Comparison of ENCODE assay signal across 12 mouse cellular contexts in genomic region chr8:10300797-10301196, GRCm38 (mm10).
DNase-seq lines count a peak whose midpoint lies in the region; ATAC-seq and TF ChIP-seq lines count a peak whose summit lies in the region.
"Had no signal": no experiment of that assay in that cellular context is flagged by ENCODE, and none has a peak within 500 bp of the region (broad histone marks: within the 10 kb centered on the region; RNA-seq: fewer than 3 reads in every experiment).

No protein-coding gene starts in this region.

- no peaks in the 10 kb centered on the region for H3K36me3 ChIP-seq in kidney, postnatal 0 days (ENCODE audit: insufficient read depth, low read length)
- H3K36me3 ChIP-seq: embryonic facial prominence, embryonic 13.5 days; limb, embryonic 15.5 days had no signal

- H3K4me2 ChIP-seq in kidney, postnatal 0 days (ENCODE audit: low read length) = no peak overlapping the region
- H3K4me2 ChIP-seq: embryonic facial prominence, embryonic 13.5 days; limb, embryonic 15.5 days had no signal

- no peaks in the 10 kb centered on the region for H3K4me1 ChIP-seq in kidney, postnatal 0 days (replicated peaks; ENCODE audit: insufficient read depth, low read length)
- H3K4me1 ChIP-seq: limb, embryonic 15.5 days had no signal

- no peak overlapping the region for H3K4me3 ChIP-seq in kidney, postnatal 0 days (replicated peaks; ENCODE audit: low read depth, low read length)
- H3K4me3 ChIP-seq: embryonic facial prominence, embryonic 13.5 days; limb, embryonic 15.5 days had no signal

- no peak overlapping the region for H3K9ac ChIP-seq in kidney, postnatal 0 days (ENCODE audit: low read depth, low read length)
- H3K9ac ChIP-seq: embryonic facial prominence, embryonic 13.5 days; limb, embryonic 15.5 days had no signal

- H3K27me3 ChIP-seq in kidney, postnatal 0 days (ENCODE audit: insufficient read depth, low read length) = no peaks in the 10 kb centered on the region
- H3K27me3 ChIP-seq: embryonic facial prominence, embryonic 13.5 days; limb, embryonic 15.5 days had no signal

- H3K9me3 ChIP-seq in kidney, postnatal 0 days (replicated peaks; ENCODE audit: low read length) = no peaks in the 10 kb centered on the region
- H3K9me3 ChIP-seq: embryonic facial prominence, embryonic 13.5 days; limb, embryonic 15.5 days had no signal

- TF ChIP-seq CTCF in kidney, postnatal 0 days (IDR thresholded peaks at IDR 0.05; ENCODE audit: low read depth) = peak; percentile 68

- DNase-seq in cerebellum, postnatal 10 days = peak; percentile 17 to 34
- DNase-seq in cerebellum, adult 11 months = no peak
- peak; percentile 42 for DNase-seq in kidney, postnatal 0 days (ENCODE audit: low spot score)
- no peak for DNase-seq in kidney, adult 11 months
- peak; percentile 32 for DNase-seq in 3T3-L1 (ENCODE audit: low read depth, low spot score)
- DNase-seq in brain, adult 2 months (ENCODE audit: low read depth, low spot score) = peak; percentile 38
- DNase-seq in right cerebral cortex, postnatal 25 days = no peak
- DNase-seq in cerebellum, adult 8-10 months = no peak
- DNase-seq: adrenal gland, postnatal 10 days; heart, postnatal 36 days had no signal

- no peak overlapping the region for H3K27ac ChIP-seq in kidney, postnatal 0 days
- H3K27ac ChIP-seq: embryonic facial prominence, embryonic 13.5 days; limb, embryonic 15.5 days had no signal

- 41% methylated on average over 3 of the region's 3 CpGs for WGBS in kidney, postnatal 0 days

- no peak for ATAC-seq in kidney, postnatal 0 days (replicated peaks; ENCODE audit: low FRiP score, low read depth)

Comparison
In these comparisons a context has a peak if more than half of its experiments do, and no peak if none do; other contexts are left out.
1. DNase-seq: peak in cerebellum, postnatal 10 days (2 of 2), kidney, postnatal 0 days (single experiment), 3T3-L1 (single experiment) and brain, adult 2 months (single experiment); none in cerebellum, adult 11 months (single experiment), kidney, adult 11 months (single experiment), right cerebral cortex, postnatal 25 days (single experiment) and cerebellum, adult 8-10 months (single experiment).